Mouse (Mus musculus): ENCODE results near the gene Sytl3.
A peak's percentile ranks its signal among the peaks of the same experiment; 100 is the strongest.
"Not testable (repeated sequence)": the region's sequence is repeated elsewhere in the genome, so short reads cannot be mapped to it uniquely, and the experiment has no call there.

Sytl3 gene

DNA sequence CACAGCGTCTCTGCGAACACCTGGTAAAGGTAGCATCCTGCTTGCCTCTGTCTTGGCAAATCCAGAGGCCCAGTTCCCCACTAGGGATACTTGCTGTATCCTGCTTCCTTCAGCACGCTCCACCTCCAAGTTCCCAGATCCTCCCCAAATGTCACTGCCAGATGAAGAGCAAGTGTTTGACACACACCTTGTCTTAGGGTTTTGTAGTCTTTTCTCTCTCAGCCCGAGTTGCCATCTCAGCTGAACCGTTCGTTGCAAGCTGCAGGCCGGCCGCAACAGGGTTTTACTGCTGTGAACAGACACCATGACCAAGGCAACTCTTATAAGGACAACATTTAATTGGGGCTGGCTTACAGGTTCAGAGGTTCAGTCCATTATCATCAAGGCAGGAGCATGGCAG lies 12.1 kb upstream of the Sytl3 start:
- not testable (repeated sequence) for DNase-seq

DNA sequence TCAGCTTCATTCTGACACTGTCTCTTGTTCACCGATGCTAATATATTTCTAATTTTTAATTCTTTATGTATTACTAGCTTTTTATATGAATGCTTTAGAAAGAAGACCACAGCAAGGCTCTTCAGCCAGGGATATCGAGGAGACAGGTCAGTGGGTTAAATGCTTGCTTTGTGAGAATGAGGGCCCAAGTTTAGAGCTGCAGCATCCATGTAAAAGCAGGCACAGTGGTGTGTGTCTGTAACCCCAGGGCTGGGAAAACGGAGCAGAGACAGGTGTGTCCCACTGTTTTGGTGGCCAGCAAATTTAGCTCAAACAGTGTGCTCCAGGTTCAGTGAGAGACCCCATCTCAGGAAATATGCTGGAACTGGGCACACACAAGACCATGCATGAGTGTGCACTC lies 11.4 kb upstream of the Sytl3 start:
- not testable (repeated sequence) for DNase-seq

DNA sequence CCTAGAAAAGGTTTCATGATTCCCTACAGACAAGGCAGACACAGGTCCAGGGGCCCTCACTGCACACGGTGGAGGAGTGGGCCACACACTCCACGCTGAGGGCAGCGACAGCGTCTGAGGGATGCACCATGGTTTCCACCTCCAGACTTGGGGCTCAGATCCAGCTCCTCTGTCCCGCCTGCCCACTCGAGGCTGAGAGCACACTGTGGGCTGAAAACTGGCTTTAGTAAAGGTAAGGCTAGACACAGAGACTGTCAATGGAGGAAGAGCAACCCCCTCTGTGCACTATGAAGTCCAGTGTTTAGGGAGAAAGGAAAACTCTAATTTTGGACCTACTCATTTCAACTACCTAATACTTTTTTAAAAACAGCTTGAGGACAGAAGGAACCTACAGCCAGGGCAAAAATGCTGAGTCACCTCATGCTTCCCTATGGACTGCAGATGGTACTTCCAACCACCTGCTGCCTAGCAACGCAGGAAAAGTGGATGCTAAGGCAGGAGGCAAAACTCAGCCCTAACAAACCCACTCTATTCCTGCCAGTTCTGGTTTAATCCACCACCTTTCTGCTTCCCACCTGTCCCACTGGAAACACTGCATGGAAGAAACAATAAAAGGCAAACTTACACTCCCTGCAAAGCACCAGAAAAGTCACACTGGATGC lies 7.9 kb upstream of the Sytl3 start:
- peak in 1 of 2 experiments; percentile 22 for DNase-seq

DNA sequence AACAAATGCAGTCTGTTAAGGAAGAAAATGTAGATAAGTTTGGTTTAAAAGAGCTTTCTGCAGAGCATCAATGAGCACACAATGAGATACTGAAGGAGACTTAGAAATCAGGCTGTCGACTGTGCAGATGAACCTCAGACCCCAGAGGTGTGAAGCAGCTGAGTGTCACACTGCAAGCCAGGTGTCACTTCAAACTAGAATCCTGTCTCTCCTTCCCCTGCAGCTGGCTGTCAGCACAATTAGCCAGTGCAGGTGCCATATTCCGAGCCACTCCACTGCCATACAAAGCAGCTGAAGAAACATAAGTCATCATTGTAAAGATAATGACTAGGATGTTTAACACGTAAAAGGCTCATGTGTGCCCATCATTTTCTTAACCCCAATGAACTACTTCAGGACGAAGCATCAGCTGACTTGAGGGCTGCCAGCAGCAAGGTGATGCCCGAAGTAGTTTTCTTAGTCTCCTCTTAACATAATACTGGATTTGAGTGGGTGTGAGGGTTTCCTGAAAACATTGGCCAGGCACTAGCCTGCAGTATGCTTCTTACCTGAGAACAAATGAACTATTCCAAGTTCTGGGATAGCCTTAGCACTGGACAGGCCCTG lies 5.4 kb upstream of the Sytl3 start:
- not testable (repeated sequence) for DNase-seq

DNA sequence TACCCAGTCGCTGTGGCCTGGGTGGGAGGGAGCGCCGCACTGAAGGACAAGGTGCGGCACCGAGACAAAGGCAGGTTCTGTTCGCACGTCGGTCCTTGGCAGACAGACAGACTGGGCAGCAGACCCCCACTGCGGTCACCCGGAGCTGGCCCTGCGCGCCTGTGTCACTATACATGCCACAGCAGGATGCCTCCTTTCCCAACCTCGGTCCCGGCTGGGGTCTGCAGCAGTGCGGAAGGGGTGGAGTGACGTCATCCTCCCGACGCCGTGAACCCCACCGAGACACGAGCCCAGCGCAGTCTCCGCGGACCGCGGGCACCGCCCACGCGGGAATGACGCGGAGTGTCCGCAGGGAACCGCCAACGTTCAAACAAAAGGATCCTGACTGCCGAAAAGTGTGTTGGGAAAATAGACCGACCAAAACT lies 3.8 kb upstream of the Sytl3 start:
- DNase-seq: peak; percentile 77 to 82

DNA sequence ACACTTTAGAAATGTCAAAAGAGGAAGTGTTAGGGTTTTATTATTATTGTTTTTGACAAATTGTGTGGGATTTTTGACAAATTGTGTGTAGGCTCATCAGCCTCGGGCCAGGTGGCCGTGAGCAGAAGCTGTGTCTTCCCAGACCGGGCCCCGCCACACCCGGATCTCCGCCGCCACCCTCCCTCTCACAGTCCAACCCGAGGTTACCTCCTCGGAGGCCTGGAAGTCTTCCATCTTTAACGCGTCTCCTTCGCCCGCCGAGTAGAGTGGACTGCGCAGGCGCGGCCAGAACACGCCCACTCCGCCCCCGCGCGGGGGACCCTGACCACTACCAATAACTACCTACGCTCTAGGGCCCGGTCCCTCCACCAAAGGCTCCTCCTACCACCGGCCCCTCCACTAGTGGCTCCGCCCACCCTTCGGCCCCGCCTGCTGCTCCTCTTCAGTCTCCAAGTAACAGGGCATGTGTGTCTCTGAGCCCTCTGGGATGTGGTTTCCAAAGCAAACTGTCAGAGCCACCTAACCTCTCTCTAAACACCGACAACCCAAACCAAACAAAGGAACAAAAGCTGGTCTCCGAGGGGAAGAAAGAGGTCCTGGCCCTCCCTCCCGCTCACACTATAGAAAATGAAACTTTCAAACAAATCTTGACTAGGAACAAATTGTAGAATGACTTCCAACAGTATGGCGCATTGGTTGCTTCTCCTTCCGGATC lies 3.2 kb upstream of the Sytl3 start, which contains the start of gene Dynlt1f:
Gene Dynlt1f, minus strand, starts transcription at position 334 of the 715 bp plus-strand sequence.
- DNase-seq: peak; percentile 71 to 77

DNA sequence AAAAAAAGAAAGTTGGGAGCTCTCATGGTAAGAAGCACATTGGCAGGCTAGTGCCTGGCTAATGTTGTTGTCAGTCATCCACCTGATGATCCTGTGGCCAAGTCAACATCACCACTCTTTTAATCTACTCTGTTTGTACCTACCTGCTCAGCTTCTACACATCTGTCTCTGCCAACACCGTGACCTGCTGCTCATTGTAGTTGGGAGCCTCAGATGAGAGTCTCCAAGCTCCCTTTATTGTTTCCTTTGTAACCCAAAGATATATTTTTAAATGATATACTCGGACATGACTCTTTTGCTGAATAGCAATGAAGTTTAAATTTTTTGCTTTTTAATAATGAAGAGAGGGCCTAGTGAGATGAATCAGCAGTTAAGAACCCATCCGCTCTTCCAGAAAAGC lies 2.4 kb upstream of the Sytl3 start:
- not testable (repeated sequence) for DNase-seq

DNA sequence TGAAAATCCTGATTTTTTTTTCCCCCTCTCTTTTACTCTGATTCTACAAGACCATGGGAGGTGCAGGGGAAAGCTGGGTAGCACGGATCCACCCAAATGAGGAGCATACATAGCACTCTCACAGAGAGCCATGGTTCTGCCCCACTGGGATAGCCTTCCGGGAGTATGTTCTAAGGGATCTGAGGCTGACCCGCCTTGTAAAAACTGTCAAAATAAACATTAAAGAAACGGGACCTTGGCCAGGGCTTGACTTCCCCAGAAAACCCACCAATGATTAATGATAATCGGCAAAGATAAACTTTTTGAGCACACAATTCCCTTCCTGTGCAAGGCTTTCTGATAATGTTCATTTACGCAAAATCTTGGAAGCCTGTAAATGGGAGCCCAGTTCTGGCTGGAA lies 1.7 kb downstream of the Sytl3 start:
- DNase-seq: not testable (repeated sequence)

DNA sequence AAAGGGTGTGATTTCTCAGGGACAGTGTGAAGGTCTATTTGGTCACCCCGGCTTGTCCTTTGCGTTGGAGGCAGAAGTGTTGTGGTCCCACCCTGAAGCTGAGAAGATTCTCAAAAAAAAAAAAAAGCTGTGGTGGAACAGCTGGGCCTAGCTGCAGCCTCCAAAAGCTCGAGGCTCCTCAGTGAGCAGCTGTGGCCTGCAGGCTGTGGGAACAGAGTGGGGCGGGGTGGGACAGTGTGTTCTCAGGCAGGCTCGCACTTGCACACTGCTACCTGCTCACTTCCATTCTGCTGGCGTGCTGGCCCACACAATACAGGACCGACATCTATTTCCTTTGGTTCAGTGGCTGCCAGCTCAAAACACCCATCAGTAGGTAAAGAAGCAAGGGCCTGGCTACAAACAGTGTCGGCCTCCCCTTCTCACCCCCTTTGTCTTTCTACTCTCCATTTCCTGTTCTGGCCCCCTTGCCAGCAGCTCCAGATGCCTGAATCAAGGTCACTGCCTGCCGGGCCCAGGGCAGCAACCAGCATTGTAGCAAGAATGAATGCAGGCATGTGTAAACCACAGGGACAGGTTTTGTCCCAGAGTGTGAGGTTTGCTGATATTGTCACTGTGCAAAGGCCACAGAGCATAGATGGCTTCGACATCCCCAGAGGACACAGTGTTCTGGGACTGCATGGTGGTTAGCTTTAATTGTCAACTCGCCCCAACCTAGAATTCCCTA lies 2.4 kb downstream of the Sytl3 start:
- DNase-seq: not testable (repeated sequence)

DNA sequence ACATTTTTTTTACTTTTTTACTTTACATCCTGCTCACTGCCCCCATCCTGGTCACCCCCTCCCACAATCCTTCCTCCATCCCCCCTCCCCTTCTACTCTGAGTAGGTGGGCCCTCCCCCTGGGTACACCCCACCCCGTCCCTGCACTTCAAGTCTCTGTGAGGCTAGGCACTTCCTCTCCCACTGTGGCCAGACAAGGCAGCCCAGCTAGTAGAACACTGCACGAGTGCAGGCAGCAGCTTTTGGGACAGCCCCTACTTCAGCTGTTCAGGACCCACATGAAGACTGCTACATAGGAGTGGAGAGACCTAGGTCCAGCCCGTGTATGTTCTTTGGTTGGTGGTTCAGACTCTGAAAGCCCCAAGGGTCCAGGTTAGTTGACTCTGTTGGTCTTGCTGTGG lies 3.9 kb downstream of the Sytl3 start:
- DNase-seq: not testable (repeated sequence)

DNA sequence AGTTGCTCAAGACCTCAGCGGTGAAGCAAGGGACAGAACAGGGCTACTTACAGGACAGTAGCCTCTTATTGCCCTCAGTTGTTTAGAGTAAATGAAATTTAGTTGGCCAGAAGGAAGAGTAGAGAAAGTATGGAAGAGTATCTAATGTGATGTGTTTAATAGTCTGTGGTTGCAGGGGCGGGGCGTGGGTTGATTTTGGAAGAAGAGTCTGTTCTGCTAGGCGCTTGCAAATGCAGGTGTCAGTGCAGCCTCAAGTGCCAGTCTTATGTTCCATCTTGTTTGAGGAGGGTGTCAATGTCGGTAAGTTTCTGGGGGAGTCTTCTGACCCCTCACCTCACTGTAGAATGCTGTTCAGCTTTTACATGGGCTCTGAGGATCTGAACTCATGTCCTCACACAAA lies 6.5 kb downstream of the Sytl3 start:
- not testable (repeated sequence) for DNase-seq

DNA sequence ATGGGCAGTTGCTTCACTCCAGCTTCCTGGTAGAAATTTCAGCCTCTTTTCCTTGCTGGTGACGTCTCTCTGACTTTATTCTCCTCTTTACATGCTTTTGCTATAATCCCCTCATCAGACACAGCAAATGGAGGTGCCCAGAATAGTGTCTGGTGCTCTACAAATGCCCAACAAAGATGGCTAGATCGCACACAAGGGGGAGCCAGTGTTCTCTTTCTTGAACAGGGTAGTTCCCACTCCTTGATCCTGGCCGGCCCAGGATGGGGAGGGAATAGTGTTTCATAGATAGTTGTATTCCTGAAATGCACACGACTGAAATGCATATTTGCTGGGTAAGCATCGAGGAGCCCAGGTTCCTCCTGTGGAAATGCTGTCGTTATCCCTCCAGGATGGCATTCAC lies 9.6 kb downstream of the Sytl3 start:
- DNase-seq: not testable (repeated sequence)

DNA sequence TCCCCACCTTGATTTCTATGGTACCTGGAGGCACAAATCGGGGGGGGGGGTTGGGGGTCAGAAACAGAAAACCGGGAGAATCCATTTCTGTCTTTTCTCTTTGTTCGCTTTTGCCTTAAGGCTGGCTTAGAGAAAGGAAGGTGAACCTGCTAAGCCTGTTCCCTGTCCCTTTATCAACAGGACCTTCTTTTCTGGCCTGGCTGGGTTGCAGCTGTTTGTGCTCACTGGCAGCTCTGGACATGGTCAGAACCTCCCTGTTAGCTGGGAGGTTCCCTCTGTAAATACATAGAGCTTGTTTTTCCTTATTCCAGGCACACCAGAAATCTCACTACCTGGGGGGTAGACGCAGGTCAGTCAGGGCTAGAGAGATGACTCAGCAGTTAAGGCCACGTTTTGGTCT lies 15.4 kb downstream of the Sytl3 start:
- not testable (repeated sequence) for DNase-seq

DNA sequence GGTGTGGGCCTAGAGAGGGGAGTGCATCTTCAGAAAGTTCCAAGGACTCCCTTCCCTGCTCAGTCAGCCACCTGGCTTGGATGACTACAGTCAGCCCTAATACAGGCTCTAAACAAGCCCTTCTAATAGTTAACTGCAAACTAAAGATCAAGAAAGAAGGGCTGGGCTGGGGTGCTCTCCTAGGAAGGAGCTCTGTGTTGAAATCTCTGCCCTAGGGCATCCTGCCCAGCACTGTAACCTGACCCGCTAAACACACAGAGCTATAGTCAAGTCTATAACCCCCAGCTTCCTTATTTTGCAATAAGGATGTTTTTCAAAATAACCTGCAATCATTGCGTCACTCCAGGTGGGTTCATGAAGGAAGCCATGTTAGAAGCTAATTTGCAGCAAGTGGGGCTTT lies 19.2 kb downstream of the Sytl3 start:
- not testable (repeated sequence) for DNase-seq

DNA sequence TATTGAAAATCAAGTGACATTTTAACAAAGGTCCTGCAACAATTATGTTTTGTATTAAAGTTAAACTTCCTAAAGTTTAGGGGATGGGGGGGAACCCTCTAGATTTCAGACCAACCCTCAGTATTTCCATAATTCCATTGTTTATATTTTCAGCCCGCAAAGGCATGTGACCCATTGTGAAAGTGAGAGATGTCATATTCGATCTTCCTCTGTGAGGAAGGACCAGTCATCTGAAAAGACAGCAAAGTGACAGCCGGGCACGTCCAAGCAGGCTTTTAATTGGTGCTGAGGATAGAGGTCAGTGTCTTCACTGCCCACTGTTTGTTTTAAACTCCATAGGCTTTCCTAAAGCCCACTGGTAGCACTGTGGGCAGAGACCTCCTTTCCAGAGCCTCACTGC lies 22.8 kb downstream of the Sytl3 start:
- DNase-seq: not testable (repeated sequence)

DNA sequence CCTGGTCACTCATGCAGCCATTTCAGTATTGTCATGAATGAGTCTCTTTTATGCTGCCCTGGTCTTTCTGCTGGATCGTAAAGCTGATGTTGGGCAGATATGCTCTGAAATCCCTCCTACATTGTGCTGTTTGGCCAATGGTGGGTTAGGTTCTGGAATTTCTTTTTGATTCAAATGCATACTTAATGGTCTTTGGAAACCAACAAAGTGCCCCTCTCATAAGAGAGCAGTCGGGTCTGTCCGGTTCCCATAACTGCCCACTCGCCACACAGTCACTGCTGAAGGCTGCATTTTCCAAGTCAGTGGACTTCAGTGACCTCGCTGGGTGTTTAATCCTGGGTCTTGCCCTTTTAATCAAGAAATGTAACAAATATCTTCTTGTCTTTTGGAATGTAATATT lies 24.8 kb downstream of the Sytl3 start:
- not testable (repeated sequence) for DNase-seq

DNA sequence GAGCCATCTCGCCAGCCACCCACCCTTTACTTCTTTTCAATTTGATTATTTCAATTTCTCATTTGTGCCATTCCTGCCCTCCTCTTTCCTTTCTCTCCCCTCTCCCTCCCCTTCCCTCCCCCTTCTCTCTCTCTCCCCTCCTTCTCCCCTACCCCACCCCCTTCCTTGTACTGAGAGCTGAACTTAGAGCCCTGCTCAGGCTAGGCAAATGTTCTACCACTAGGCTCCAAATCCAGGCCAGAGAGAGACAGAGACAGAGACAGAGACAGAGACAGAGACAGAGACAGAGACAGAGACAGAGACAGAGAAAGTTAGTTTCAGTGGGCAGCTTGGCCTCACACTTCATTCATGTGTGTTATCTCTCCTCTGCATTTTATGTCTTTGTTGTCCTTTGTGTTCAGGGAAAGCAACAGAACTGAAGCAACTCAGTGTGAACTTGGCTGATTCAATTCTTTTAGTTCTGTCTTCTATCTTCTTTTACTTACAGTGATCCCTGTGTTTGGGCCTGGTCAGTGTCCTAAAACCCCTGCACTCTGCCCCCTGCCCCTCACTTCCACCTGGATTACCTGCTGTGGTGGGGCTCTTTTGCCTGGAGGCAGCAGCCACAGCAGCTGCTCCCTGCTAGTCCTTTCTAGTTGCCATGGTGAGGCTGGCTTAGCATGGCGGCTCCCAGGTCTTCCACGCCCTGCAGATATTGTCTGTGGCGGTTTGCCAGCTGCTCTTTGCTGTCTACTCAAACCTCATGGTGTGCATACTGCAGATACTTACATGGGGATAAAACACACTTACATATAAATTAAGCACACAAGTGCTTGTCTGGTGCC lies 25.8 kb downstream of the Sytl3 start:
- DNase-seq: not testable (repeated sequence)

DNA sequence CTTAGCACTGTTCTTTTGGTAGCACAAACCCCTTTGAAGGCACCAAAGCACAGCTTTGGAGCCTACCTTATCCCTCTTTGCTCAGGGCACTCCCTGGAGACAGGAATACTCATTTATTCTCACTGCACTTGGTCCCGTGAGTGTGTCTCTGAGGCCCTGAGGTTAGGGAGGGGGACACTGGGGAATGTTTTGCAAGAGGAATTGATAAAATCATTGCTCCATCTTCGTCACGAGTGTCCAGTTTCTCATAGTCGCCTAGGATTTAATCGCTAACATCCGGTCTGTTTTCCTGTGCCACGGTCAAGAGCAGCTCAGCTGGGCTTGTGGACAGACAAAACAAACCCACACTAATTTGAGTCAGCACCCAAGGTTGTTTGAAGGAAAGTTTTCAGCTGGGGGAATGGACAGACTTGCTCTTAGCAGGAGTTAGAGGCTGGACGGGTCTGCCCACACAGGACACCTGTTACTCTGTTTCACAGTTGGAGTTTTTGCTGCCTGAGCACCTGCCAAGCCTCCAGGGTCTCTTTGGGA lies 26.5 kb downstream of the Sytl3 start:
- not testable (repeated sequence) for DNase-seq

DNA sequence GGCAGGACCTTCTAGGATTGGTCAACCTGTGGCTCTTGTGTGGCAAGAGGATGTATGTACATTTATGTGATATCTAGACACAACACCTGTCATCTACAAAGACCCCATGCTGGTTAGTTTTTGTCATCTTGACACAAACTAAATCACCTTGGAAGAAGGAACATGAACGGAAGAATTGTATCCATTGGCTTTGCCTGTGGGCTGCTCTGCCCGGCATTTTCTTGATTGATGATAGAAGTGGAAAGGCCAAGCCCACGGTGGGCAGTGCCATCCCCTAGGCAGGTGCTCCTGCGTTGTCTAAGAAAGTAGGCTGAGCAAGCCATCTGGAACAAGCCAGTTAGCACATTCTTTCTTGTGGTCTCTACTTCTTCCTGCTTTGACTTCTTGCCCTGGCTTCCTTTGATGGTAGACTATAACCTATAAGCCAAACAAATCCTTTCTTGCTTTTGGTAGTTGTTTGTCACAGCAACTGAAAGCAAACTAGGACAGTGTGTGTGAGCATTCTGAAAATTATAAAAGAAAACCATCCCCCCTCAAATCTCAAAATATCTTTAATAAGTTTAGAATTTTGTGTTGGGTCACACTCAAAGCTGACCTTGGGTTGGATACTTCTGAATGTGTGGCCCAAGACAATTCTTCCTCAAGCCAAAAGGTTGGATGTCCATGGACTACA lies 27.5 kb downstream of the Sytl3 start:
- not testable (repeated sequence) for DNase-seq

DNA sequence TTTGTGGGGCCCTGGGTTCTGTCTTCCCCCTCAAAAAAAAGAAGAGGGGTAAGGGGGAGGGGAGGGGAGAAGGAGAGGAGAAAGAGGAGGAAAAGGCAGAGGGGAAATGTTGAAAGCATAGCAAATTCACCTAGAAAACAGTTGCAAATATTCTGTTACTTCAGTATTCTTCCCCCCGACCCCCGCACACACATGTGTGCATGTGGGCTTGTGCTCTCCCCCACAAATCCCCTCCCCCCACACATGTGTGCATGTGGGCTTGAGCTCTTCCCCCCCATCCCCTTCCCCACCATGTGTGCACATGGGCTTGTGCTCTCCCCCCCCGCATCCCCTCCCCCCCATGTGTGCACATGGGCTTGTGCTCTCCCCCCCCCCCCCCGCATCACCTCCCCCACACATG lies 30.5 kb downstream of the Sytl3 start:
- not testable (repeated sequence) for DNase-seq

DNA sequence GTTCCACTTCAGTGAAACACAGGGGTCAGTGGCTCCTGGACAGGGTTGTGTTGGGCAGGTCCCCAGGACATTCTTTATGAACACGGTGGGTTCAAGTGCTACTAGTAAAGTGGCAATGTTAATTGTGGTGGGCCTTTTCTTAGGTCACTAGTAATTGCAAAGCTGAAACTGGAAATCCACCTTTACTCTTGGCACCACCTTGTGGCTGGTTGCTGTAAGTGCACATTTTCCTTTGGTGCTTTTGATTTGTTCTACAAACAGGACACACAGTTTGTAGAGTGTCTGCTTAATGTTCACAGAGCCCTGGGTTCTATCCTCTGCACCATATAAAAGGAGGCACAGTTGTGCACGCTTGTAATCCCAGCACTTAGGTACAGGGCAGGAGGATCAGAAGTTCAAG lies 32.7 kb downstream of the Sytl3 start:
- peak; percentile 92 to 94 for DNase-seq

Data from cerebellum, postnatal 25 days (tissue).